Mouse (Mus musculus) ES-Bruce4 (cell line): ENCODE measurements around the gene Adora1.

Experiments used
- CTCF ChIP-seq: IDR thresholded peaks from one replicate; pipeline ENCODE4 v1.8.1; 2011; ENCODE audit warnings: low read depth, low read length
- EP300 ChIP-seq: IDR thresholded peaks from 2 replicates; pipeline ENCODE4 v1.6.1; 2011; ENCODE audit warnings: low read depth, low read length; ENCODE audit not compliant: insufficient read depth

- TF ChIP-seq EP300 (no peak), CTCF (no peak)
These were observed 29.1 kb upstream of the Adora1 start for GRCm38 (mm10) chr1:134264341-134264740.
